Mouse (Mus musculus): Measurements from ENCODE around the gene Ilk.

DNA sequence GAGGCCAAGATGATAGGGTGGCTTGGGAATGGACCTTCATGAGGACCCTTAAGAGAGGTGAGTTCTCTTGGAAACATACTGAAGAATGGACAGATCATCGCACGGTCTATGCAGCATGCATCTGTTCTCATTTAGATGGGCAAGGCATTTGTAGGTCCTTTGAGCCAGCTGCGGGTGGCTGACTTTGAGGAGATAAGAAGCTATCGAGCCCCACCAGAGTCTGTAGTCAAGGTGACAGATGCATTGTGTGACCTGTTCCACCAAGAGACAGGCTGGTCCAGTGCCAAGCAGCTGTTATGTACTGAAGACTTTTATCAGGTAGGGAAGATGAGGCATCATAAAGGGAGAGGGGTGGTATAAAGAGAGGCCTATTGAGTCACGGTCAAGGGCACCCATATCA is 27.7 kb upstream of the Ilk start:
- no peak for TF ChIP-seq POLR2A (IDR thresholded peaks at IDR 0.05; ENCODE audit: low read depth, low read length)
- TF ChIP-seq IRF4 (IDR thresholded peaks at IDR 0.05; ENCODE audit: low read depth, low read length): no peak

Measured in CH12.LX (cell line).